Mouse (Mus musculus) neural tube, embryonic 10.5 days (tissue): ENCODE results near the gene H2-Q10.
"Not testable (repeated sequence)": the region's sequence is repeated elsewhere in the genome, so short reads cannot be mapped to it uniquely, and the experiment has no call there.

Experiments used
- DNase-seq: peaks from one replicate; pipeline ENCODE4 v3.0.0-alpha.2; 2017; ENCODE audit warnings: low spot score; ENCODE audit errors: extremely low spot score

The H2-Q10 gene

DNA sequence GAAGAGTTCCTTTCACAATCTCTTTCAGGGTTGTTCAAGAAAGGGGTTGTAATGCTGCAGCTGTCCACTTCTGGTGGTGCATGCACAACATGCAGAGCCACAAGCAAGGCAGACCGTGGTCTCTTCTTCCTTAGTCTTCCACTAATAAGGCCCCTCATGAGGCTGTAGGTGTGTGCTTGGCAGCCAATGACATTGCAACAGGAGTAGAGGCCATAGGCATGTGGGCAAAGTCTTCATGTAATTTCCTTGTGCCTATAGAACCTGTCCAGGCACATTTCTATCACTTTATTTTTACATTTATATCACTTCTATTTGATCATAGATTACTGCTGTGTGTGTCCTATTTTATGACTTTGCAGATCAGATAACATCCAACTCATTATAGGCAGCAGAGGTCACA, 11.6 kb upstream of the H2-Q10 start:
- not testable (repeated sequence) for DNase-seq

DNA sequence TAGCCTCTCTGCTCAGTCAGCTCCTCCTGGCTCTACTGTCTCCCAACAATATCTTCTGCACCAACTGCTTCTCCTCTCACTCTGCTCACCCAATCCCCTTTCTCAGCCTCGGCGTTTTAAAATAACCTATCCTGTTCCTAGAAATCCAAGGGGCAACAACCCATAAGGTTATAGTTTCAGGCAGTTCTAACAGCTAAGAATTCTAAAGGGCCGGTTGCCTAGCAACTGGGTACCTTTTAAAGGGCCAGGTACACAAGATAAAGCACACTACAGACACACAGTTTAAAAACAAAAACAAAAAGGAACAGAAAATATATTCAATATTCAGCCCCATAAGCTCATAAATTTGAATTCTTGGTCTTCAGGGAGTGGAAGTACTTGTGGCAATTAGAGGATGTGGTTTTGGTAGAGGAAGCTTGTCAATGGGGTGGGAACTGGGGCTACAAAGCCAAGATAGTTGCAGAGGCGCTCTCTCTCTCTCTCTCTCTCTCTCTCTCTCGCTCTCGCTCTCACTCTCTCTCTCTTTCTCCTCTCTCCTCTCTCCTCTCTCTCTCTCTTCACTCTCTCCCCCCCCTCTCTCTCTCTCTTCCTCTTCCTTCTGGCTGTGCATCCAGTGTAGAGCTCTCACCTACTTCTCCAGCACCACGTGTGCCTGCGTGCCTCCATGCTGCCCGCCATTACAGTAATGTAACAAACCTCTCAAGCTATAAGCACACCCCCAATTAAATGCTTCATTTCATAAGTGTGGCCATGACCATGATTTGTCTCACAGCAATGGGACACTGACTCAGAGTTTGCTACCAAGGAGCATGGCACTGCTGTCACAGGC, 9.2 kb upstream of the H2-Q10 start:
- not testable (repeated sequence) for DNase-seq

DNA sequence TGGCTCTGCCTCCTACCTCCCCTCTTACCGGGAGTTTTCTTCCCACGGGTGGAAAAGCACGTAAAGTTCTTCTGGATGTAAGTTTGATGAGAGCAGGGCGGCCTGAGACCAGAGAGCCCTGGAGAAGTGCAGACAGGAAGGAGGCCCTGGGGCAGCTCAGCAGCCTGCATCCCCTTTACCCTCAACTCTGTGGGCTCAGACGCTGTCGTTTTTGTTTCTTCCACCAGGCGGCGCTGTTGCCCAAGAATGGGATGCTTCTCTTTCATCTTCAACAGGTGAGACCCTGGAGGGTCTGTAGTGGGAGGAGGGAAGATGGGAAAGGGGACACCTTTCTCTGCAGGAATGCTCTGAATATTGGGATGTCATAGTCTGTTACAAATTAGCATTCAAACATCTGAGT, 4.2 kb upstream of the H2-Q10 start:
- peak; percentile 71 for DNase-seq

DNA sequence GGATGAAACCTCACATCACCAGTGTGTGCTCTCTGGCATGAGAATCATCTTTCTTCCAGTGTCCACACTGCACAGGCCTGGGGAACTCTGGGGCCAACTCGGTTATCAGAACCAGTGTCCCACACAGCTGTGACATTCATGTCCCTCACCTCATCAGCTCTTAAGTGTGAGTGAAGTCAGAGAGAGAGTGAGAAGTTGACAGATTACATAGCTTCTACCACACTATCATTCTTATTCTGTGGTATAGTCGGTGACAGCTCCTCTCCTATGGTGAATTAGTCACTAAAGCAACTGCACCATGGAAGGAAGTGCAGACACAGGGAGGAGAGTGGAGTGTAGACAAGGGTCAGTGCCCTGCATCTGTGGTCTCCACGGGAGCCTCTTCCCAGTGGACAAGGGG, 953 bp upstream of the H2-Q10 start:
- DNase-seq, result not testable (repeated sequence)

DNA sequence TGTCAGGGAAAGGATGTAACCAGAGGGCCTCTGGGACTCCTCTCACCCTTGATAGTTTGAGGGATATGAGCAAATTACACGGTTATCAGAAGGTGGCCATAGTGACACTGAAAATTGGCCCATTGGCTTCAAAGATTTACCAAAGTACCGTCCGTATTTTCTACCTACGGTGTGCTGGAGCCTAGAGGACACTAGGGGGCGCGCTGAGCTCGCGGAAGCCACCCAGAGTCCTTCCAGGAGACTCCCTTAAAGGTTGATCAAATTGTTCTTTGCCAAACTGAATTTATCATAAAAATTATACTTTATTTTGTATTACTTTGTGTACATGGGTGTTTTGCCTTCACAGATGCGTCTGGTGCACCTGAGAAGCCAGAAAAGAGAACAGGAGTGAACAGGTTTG, 14.2 kb downstream of the H2-Q10 start:
- peak; percentile 51 for DNase-seq

DNA sequence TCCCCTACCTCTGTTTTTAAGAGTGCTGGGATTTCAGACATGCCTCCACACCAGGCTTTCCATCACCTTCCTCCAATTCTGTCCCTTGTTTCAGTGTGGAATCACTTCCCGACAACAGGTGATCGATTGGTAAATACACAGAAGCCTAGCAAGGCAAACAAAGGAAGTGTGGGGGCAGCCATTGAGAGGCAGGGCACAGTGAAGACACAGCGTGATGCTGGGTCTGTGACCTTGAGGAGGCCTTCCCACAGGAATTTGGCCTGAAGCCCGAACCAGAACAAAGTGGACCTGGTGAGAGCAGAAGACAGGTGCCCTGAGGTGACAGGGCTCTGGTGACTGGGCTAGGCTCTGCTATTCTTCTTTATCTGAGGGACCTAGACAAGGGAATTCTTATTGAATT, 15.8 kb downstream of the H2-Q10 start:
- no peak for DNase-seq

DNA sequence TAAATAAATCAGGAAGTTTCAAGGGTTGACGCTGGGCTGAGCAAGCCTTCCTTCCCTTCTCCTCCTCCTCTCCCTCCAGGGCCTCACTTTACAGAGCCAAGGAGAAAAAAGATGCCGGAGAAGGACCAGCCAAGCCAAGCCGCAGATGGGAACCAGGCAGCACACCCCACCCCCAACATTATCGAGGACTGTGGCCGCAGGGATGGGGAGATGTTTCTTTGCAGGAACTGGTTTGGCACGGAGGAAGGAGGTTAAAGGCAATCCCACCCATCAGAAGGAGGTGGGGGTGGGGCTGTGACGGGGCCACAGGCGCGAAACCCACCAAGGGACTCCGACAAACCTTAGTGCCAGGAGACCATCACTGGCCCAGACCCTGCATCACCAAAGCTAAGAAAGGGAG, 16.8 kb downstream of the H2-Q10 start:
- DNase-seq, result no peak

DNA sequence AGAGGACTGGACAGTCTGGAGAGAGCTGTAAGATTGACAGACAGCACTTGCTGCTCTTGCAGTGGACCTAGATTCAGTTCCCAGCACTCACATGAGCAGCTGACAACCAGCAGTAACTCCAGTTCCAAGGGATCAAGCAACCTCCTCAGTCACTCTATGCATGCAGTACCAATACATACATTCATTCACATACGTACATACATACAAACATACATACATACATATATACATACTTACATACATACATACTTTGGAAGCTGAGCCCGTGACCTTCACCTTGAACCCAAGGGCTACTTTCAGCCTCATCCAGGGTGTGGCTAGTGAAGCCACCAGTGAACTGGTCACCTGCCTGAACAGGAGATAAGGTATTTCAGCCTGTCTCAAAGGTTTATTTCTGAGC, 18.2 kb downstream of the H2-Q10 start:
- DNase-seq, result no peak

DNA sequence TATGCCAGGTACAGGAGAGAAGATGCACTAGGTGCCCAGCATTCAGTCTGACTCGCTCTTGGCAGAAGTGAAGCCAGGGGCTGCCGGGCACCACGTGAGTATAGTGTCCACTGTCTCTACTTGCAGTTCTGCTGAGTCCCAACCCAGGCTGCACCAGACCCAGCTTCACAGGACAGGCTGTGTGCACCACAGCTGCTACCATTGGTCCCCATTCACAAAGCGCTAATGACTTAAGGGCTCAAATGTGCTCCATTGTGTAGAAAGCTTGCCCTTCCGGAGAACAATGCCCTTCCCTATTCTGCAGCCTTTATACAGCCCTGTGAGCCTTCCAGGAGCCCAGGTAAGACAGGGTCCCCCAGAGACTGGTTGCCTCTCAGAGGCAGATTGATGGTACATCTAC, 20.4 kb downstream of the H2-Q10 start:
- no peak for DNase-seq

DNA sequence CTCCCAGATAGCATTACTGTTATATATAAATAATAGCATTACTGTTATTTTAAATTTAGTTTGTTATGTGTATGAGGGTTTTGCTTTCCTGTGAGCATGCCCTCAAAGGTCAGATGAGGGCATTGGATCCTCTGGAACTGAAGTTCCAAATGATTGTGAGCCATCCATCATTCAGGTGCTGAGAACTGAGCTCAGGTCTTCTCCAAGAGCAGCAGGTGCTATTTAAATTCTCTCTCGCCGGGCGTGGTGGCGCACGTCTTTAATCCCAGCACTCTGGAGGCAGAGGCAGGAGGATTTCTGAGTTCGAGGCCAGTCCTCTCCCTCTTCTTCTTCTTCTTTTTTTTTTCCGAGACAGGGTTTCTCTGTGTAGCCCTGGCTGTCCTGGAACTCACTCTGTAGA, 27.2 kb downstream of the H2-Q10 start:
- DNase-seq, result no peak

DNA sequence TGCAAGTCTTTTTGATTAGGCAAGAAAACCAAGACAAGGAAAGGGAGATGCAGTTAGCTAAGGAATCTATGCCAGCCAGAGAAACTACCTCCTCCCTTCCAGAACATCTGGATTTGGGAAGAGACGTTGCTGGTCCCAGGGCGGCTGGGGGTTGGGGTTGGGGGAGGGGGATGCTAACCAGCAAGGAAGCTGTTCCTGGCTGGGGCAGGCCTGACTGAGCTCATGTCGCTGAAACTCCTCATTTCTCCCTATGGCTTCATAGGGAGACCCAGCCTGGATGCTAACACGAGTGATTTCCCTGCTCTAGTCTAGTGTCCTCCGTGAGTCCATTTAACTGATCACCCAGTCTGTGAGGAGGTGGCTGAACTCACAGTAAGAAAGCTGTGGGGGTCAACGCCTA, 32.3 kb downstream of the H2-Q10 start:
- no peak for DNase-seq

DNA sequence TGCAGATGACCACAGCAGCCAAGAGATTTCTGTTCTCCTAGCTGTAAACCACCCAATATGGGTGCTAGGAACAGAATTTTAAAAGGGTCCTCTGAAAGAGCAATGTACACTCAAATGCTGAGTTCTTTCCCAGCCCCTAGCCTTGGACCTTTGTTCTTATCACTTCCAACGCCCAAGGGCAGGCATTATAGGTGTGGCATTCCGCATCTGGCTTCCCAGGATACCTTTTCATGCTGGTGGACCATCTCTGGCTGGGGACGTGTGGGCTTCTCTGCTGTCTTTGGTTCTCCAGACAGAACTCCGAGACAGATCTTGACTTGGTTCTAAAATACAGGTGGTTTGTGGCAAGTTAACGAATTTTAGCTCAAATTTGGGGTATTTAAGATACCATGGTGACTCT, 32.9 kb downstream of the H2-Q10 start:
- DNase-seq, result no peak

DNA sequence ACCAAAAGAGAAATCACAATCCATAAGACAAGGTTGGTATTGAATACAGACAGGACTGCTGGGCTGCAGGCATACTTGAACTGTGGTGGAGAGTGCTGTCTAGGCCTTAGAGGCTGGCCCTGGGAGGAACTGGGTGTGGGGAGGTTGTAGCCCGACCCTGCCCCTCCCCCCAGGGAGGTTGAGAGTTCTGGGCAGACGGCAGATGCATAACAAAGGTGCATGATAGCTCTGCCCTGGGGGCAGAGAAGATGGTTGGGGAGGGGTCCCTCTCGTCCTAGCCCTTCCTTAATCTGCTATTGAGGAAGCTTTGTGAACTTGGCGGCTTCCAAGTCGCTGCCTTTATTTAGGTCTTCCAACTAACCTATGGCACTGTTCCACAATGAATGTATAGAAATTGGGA, 34.0 kb downstream of the H2-Q10 start:
- DNase-seq, result no peak

DNA sequence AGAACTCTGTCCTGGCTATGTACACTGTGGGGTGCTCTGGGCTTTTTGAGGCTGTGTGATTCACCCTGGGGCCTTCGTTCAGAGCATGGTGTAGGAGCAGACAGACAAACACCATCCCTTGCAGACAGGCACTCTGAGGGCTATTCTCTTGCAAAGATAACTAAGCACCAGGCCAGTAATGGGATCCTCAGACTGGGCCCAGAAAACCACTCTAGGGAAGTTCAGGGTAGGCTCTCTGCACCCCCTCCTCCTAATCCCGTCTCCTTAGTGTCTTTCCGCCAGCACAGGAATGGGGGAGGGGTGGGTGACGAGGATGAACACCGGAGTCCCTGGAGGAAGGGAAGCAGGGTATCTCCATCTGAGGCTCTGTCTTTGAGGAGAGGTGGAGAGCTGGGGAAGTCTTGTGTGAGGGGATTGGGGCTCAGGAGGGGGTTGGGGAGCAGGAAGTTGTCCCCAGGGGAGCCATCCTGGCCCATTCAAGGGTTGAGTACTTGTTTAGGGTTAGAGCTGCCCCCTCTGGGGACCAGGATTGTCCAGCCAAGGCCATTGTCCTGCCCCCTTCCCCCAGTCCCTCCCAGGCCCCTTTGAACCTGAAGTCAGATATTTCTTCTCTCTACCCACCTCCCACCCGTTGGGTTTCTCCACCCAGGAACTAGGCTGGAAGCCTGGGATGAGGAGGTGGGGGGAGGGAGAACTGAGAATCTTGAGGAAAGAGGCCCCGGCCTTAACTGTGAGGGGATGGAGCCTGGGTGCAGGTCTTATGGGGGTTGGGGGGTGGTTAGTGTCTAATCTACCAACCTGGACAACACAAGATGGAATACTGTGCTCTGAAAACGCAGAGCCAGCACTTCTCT, 35.0 kb downstream of the H2-Q10 start:
- DNase-seq, result no peak

DNA sequence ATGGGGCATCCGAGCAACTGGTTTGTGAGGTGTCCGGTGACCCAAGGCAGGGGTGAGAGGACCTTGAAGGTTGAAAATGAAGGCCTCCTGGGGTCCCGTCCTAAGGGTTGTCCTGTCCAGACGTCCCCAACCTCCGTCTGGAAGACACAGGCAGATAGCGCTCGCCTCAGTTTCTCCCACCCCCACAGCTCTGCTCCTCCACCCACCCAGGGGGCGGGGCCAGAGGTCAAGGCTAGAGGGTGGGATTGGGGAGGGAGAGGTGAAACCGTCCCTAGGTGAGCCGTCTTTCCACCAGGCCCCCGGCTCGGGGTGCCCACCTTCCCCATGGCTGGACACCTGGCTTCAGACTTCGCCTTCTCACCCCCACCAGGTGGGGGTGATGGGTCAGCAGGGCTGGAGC, 35.9 kb downstream of the H2-Q10 start, which contains the start of gene Pou5f1:
TSS of gene Pou5f1 (plus strand) at position 243 of the 400 bp plus-strand sequence.
- DNase-seq, result no peak

DNA sequence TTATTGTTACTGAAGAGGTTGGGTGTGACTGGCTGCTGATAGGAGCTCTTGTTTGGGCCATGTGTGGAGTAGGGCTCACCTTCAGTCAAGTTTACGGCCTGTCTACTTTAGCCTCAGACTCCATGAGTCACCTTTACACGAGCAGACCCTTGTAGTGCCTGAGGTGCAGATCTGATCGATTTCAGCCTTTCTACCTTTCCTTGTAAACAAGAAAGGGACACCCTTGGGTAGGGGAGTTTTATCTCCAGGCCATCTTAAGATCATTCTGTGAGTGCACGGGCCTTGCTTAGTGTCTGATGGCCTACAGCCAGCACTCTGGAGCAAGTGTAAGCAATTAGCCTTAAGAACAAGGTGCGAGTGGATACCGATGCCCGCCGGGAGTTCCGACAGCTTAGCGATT, 37.0 kb downstream of the H2-Q10 start:
- DNase-seq, result no peak

DNA sequence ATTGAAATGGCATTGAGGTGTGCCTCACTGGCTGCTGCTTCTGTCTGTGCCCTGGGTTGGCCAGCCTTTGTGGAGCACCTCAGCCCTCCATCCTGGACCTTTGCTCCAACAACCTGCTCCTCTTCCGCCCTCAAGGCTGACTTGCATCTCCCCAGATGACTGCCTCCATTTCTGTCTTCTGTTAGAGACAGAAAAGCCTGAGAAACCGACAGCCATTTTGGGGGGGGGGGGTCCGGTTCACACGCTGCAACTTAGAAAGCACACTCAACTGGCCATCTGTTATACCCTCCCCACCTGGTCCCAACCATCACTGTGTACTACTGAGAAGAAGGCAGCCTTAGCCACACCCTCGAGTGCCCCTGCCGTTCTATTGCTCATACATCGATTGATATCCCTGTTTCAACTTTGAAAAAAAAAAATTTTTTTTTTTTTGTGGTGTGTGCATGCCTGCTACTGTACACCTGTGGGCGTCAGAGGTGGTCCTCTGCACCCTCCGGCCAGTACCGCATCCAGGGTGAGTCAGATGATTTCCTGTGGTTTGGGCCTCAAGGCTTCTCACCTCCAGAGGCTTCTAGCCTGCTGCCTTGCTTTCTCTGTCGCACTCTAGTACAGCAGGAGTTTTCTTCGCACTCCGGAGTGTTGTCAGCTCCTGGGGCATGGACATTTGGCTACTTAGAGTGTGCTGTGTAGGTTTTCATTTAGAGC, 37.8 kb downstream of the H2-Q10 start:
- no peak for DNase-seq

DNA sequence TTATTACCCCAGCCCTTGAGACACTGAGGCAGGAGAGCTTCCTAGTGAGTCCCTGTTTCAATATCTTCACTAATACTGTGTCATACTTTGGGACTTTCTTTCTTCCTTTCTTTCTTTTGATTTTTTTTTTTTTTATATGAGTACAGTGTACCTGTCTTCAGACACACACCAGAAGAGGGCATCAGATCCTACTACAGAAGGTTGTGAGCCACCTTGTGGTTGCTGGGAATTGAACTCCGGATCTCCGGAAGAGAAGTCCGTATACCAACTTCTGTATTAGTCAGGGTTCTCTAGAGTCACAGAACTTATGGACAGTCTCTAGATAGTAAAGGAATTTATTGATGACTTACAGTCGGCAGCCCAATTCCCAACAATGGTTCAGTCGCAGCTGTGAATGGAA, 38.4 kb downstream of the H2-Q10 start:
- DNase-seq, result not testable (repeated sequence)

DNA sequence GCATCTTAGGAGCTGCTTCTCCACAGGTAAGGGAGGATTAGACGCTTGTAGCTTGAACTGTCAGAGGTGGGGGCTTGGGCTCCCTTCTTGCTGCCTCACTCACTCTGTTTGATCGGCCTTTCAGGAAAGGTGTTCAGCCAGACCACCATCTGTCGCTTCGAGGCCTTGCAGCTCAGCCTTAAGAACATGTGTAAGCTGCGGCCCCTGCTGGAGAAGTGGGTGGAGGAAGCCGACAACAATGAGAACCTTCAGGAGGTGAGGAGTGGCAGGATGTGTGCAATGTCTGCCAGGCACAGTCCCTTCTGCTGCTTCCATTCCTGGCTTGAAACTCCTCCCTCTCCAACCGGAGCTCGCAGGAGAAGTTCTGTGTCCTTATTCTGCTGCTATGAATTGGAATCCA, 39.4 kb downstream of the H2-Q10 start:
- no peak for DNase-seq

DNA sequence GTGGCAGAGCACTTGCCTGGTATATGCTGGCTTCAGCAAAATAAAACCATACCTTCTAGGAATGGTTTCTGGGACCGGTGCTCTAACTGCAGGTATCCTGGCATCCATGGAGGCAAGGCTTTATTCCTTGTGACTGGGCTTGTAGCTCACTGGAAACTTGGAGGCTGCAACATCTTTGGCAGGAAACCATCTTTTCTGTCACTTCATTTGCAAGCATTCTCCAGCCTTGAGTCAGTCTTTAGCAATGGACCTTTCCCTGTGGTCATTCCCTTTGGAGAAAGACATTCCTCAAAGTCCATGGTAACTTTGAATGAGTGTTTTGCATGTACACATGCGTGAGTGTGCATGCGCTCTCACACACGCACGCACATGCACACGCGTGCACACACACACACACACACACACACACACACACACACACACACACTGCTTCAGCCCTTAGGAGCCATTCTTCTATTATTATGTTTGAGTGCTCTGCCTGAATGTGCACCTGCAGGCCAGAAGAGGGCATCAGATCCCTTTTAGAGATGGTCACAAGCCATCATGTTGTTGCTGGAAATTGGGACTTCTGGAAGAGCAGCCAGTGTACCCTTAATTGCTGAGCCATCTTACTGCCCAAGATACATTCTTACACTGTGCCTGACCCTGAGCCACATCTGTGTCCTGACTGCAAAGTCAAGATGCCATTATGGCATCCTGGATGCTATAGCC, 43.2 kb downstream of the H2-Q10 start:
- no peak for DNase-seq

DNA sequence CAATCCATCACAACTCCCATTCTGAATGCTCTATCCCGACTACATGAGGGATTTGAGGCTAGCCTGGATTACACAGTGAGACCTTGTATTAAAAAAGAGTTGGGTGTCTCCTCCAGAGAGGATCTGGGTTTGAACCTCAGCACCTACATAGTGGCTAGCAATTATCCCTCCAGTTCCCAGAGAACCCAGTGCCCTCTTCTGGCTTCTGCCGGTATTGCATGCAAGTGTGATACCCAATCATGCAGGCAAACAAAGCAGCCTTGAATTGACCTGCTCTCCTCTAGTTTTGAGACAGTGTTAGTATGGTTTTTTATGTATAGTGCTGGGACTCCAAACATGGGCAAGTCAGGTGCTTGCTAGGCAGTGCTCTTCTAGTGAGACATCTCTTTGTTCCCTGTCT, 44.0 kb downstream of the H2-Q10 start:
- DNase-seq, result peak; percentile 89
